Mouse (Mus musculus) kidney, postnatal 10 days (tissue): ENCODE measurements at regions not wholly inside any gene's neighbourhood (a gene's known extent, or its start where the extent isn't known, plus 50 kb on each side); places are given as distances from the start of the nearest gene placed in this dataset.

Source experiments
- DNase-seq: peaks from one replicate; pipeline ENCODE4 v3.0.0; 2021; ENCODE audit warnings: mixed read lengths

DNA sequence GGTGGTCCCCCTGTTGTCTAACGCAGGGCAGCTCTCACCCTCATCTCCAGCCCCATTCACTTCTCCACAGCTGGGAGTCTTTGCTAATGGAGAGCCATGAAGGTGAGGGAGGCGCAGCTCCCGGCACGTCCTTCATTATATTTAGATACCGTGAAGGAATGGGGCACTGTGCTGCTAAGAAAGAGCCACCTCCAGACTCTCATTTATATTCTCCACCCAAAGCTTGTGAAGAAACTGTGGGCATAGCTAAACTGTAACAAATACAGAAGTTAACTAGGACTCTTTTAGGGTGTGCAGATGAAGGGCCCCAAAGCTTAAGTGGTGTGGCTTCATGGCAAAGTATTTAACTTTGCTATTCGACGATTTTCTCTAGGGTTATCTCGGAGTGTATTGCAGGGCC is 136.4 kb downstream of the Ddx11 start:
- no peak for DNase-seq

DNA sequence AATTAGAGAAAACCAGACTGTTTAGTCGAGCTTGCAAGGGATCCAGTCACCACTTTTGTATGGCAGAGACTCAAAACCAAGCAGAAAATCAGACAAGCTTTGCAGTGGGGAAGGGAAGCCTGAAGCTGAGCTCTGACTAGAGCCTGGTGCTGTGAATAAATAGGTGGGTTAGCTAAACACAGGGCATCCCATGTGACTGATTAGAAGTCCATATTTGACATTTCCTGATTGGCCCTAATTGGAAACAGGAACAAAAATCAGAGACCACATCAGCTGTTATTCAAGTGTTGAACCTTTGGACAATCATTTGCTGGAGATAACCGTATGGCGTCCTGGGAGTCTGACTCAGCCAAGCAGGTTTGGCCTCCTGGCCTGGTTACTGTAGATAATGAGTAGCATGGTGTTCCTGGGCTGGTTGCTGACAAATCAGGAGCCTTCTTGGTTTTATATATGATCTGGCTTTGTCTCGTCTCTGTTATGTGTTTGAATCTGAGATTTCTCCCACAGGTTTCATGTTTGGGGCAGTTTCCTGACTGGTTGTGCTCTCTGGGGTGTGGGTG is 139.4 kb downstream of the Ddx11 start:
- no peak for DNase-seq

DNA sequence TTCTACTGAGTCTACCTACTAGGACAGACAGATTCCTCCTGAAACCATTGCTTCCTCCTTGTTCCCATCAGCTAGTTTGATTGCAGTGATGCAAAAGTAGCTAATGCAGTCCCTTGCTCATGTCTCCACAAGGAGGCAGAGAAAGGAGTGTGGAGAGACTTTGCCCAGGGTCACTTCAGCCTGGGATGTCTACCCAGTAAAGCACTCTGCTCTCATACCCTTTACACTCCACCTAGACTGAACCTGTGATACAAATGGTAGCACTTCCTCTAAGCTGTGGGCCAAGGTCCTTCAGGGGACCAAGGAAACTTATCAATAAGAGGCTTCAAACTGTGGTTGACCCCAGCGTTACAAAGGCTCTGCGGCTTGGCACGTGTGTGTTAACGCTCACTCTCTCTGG is 140.1 kb downstream of the Ddx11 start:
- no peak for DNase-seq

DNA sequence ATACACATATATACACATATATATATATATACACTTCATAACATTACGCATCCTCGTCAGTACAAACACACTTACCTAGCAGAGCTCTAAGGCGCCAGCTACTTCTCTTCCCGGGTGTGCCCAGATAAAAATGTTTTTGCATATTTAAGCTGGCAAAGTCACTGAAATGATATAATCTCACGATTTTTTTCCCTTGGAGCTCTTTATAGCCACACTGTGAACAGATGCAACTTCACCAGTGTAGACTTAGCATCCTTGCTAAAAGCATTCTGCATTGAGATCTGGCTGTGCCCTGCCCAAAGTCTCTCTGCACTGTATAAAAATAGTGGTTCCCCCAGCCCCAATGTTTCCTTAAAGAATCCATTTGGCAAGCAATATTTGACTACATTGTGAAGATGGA is 143.5 kb downstream of the Ddx11 start:
- DNase-seq: no peak

DNA sequence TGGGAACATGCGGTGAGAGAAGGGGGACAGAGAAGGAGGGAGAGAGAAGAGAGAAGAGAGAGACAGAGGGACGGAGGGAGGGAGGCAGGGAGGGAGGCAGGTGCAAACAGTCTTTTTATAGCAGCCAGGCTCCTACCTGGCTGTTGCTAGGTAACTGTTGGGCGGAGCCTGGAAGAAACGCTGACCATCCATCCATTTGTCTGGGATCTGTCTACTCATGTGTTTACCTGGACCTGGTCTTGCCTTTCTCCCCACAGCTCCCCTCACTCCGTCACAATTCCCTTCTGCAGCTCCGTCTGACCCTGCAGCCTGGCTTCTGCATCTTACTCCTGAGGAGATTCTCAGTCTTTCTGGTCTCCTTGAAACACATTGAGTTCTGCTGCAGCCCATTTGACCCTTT is 144.5 kb downstream of the Ddx11 start:
- no peak for DNase-seq

DNA sequence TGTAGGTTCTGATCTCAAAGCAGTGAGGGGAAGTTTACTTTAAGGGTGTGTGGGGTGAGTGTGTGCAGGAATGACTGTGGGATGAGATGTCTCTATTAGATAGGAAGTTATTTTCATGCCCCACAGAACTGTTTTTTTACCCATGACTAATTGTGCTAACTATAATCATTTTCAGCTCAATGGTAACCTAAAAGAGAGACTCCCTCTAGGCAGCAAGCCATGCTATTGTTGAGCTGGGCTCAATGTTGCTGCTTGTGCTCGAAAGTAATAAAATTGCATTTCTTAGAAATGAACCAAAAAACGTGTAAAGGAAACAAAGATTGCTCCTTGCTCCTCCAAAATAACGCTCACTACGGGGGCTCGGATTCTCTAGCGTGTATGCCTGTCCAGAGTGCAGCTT is 146.2 kb downstream of the Ddx11 start:
- DNase-seq: no peak

DNA sequence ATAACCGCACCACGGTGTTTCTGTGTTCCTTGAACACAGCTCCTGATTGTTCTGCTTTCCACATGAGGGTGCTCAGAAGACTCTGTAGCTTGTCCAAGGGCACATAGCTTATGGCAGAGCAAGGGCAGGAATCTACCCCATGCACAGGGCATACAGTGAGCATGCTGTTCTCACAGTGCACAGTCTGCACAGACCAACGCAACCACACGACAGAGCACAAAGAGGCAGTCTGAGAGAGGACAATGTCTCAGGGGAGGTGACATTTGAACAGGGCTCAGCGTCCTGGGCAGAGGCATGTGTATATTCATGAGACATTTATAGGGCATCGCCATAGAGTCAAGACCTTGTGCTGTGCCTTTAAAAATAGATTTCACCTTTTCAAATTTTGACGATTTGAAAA is 148.6 kb downstream of the Ddx11 start:
- DNase-seq: no peak

DNA sequence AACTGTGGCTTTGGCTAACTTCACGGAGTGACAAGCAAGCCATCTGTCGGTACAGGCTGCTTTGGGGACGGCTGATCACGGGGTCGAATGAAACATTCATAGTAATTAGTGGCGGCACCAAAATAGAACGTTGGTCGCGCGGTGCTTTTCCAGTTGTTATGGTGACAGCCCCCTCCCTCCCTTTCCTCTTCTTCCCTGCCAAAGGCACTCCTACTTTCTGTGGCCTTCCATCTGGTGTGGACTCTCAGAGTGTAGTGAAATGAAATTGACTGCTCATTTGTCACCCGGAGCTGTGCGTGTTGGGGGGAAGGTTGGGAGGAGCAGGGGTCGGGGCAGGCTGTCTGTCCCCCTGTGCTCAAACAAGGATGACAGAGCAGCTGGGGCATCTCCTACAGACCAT is 153.5 kb downstream of the Ddx11 start:
- DNase-seq: peak; percentile 64

DNA sequence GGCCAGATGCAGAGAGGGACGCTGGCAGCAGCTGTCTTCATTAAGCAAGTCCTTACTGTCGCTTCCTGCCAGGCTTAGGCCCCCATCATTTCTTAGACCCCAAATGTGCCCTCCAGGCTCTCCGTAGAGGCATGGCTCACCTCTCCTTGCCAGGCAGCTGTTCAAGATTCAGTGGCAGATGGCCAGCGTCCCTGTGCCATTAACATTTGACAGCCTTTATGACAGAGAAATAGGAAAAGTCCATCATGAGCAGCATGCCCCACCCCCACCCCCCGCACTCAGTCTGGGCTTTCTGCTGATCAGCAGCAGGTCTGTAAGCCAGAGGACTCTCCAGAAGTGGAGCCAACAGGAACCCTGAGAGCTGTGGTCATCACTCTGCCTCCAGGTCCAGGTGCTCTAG is 154.7 kb downstream of the Ddx11 start:
- DNase-seq: no peak

DNA sequence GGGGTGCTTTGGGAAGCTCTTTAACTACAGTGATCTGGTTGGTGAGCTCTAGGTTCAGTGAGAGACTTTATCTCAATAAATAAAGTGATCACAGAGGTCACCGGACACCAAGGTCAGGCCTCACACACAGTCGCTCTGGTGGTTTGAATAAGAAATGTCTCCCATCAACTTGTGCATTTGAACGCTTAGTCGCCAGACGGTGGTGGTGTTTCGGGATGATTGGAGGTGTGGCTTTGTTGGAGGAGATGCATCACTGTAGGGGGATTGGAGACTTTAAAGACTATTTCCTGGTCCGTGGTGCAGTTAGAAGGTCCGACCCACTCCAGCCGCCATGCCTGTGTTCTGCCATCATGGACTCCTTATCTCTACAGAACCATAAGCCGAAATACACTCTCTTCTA is 162.0 kb downstream of the Ddx11 start:
- no peak for DNase-seq
